Mouse (Mus musculus) kidney, postnatal 10 days (tissue): ENCODE measurements around the gene Bcl2a1c.
"Not testable (repeated sequence)": the region's sequence is repeated elsewhere in the genome, so short reads cannot be mapped to it uniquely, and the experiment has no call there.

Experiments used
- DNase-seq: peaks from one replicate; pipeline ENCODE4 v3.0.0; 2021; ENCODE audit warnings: mixed read lengths

The Bcl2a1c gene

DNA sequence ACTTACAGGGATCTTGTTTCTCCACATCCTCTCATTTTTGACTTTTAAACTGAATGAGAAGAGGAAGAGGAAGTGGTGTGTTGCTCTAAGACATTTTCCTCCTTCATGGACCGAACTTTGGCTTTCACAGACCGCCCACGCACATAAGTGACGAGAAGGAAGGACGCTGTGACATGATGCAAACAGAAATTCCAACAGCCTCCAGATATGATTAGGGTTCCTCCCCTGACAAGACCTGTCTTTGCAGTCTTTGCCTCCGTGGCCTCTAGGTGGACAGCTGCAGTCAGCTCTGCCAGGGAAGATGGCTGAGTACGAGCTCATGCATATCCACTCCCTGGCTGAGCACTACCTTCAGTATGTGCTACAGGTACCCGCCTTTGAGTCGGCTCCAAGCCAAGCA lies at the start of gene Bcl2a1c:
Gene Bcl2a1c, plus strand, starts transcription at position 281 of the 400 bp plus-strand sequence.
- not testable (repeated sequence) for DNase-seq

DNA sequence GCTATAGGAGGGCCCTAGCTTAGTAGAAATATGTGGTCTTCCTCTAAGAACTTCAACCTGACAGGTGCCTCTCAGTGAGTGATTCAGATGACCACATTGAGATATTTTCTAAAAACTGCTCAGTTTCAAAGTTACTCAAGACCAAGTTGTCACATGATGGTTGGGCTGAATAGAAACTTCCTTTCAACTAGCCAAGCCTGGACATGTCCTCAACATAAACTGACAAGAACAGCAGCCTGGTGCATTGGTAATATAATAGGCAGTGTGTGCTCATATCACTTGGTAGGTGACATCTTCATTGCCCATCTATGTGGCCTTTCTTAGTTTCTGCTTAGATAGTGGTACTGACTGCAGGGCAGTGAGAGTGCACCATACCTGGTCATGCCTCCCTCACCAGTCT lies 24.0 kb upstream of the Bcl2a1c start:
- not testable (repeated sequence) for DNase-seq

DNA sequence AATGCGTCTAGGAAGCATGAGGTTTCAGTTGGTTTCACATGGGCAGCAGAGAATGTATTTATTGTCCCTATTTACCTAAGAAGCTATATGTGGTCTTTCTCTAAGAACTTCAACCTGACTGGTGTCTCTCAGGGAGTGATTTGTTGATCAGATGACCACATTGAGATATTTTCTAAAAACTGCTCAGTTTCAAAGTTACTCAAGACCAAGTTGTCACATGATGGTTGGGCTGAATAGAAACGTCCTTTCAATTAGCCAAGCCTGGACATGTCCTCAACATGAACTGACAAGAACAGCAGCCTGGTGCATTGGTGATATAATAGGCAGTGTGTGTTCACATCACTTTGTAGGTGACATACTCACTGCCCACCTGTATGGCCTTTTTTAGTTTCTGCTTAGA lies 18.2 kb upstream of the Bcl2a1c start:
- DNase-seq = not testable (repeated sequence)

DNA sequence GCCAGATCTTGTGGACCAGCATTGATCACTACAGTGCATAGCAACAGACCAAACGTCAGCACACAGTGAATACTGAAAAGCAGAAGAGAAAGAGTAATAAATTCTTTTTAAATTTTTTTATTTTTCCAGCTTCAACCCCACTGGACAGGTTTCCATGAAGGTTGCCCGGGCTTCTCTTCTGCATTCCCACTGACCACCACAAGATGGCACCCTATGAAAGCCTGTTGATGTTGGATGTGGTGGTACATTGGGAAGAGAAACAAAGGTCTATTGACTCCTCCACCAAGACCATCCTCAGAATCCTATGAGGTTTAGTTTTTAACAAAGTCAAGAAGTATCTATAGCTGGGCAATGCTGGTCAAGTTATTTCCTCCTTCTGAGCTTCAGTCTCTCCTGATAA lies 11.9 kb upstream of the Bcl2a1c start:
- peak; percentile 72 for DNase-seq

- no peak for DNase-seq
Measured at GRCm38 (mm10) chr9:114326011-114326748, 3.8 kb upstream of the Bcl2a1c start.

- DNase-seq = not testable (repeated sequence)
Measured at GRCm38 (mm10) chr9:114328332-114328731, 1.6 kb upstream of the Bcl2a1c start.

GRCm38 (mm10) chr9:114367783-114368470 lies 38.0 kb downstream of the Bcl2a1c start:
- DNase-seq = peak; percentile 91

GRCm38 (mm10) chr9:114368471-114368858 lies 38.5 kb downstream of the Bcl2a1c start:
- DNase-seq = no peak

DNA sequence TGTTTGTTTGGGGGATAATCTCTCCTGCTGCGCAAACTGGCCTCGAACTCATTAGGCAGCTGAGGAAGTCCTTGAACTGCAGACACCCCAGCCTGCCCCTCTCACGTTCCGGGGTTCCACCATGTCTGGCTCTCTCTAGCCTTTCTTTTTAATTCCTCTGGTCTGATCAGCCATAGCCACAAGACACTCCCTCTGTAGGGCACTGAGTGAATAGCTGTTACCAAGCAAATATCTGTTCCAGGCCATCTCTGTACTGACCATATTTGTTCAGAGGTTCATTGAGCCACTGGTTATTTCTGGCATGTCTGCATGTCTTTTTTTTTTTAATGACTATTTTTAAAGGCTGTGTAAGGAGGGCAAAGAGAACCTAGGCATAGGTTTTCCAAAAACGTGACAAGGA lies 39.5 kb downstream of the Bcl2a1c start:
- not testable (repeated sequence) for DNase-seq

GRCm38 (mm10) chr9:114371717-114372116 lies 41.8 kb downstream of the Bcl2a1c start:
- DNase-seq = peak; percentile 43

GRCm38 (mm10) chr9:114375276-114375962 lies 45.5 kb downstream of the Bcl2a1c start:
- no peak for DNase-seq

- no peak for DNase-seq
Measured at GRCm38 (mm10) chr9:114377168-114377567, 47.2 kb downstream of the Bcl2a1c start.

- no peak for DNase-seq
Measured at GRCm38 (mm10) chr9:114379871-114380270, 49.9 kb downstream of the Bcl2a1c start.
